Mouse (Mus musculus) liver, adult (tissue): ENCODE measurements around the gene Ccnq.

Source experiments
- GATA4 ChIP-seq: IDR thresholded peaks from 2 replicates; pipeline ENCODE4 v1.6.1; 2014; ENCODE audit warnings: mild to moderate bottlenecking, low read length; ENCODE audit not compliant: insufficient replicate concordance

Ccnq gene

GRCm38 (mm10) chr11:78736877-78737408 is 14.6 kb downstream of the Ccnq start:
- no peak for TF ChIP-seq GATA4

DNA sequence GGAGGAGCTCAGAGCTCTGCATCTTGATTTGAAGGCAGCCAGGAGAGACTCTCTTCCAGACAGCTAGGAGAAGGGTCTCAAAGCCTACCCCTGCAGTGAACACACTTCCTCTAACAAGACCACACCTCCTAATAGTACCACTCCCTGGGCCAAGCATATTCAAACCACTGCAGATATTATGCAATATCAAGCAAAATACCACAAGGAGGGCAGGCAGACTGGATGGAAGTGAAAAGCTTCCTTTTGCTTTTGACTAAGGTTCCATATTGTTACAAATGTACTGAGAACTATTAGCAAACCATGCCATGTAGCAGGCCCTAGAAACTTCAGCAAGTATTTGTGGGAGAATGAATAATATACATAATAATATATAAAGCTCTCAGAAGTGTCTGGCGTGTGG is 16.4 kb downstream of the Ccnq start:
- no peak for TF ChIP-seq GATA4

- TF ChIP-seq GATA4, result no peak
Measured at GRCm38 (mm10) chr11:78732619-78733018, 18.9 kb downstream of the Ccnq start.

GRCm38 (mm10) chr11:78730902-78731301 is 20.6 kb downstream of the Ccnq start:
- no peak for TF ChIP-seq GATA4

GRCm38 (mm10) chr11:78728041-78728440 is 23.5 kb downstream of the Ccnq start:
- no peak for TF ChIP-seq GATA4

DNA sequence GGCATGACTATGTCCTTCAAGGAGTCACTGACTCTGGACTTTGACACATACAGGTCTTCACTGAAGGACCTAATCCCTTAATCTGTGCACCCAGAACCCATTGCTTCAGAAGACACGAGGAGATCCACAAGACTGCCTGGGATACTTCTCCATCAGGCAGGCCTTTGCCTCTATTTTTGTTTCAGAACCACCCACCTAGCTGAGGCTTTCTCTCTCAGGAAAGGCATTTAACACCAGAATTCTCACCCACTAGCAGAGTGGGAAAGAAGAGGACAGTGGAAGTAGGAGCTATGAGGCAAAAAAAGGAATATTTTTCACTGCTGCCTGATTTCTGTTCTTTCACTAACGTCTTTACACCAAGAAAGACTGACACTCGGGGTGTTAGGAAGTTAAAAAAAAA is 25.2 kb downstream of the Ccnq start:
- TF ChIP-seq GATA4, result no peak

DNA sequence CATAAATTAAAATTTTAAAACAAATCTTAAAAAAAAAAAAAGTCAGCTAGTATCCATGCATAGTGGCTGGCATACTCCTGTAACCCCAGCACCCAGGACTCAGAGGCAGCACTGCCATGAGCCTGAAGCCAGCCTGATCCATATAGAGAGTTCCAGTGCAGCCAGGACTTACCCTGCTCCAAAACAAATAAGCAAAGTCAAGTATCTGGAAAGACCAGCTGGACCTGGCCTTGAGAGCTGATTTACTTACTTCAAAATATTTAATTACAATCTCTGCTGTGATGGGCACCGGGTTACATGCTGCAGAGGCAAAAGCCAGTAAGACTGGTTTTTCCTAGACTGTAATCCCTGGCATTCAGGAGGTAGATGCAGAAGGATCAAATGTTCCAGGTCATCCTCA is 26.7 kb downstream of the Ccnq start:
- TF ChIP-seq GATA4, result no peak

DNA sequence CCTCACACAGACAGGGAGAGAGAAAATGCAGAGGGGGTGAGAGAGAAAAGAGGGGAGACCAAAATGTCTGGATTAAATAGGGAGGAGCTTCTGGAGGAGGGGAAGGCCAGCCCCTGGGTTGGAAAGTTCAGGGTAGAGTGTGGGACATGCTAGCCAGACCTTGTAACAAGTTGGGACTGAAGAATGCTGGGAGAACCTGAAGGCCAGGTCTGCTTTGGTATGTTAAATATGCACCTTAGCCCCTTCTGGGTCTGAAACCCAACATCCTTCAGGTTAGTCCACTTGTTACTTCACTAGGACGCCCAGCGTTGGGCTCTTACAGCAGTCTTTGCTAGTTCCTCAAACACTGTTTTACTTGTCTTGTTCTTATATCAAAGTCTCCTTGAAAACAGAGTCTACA is 30.1 kb downstream of the Ccnq start:
- no peak for TF ChIP-seq GATA4

DNA sequence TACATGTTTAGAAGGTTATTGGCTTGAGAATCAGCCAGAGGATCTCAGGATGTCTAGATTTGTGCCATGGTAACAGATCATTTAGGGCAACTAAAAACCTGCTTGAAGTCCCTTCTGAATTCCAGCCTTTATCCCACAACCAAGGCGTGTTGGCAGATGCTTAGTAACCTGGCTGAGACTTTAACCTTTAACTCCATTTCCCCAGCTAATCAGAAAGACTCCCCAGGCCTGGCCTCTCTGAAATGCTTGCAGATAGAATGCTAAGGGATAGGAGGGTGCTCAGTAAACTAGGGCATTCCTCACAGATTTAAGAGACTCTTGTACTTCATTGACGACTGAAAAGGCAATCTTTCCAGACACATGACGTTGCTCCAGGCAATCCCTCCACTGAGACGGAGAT is 33.9 kb downstream of the Ccnq start:
- no peak for TF ChIP-seq GATA4

DNA sequence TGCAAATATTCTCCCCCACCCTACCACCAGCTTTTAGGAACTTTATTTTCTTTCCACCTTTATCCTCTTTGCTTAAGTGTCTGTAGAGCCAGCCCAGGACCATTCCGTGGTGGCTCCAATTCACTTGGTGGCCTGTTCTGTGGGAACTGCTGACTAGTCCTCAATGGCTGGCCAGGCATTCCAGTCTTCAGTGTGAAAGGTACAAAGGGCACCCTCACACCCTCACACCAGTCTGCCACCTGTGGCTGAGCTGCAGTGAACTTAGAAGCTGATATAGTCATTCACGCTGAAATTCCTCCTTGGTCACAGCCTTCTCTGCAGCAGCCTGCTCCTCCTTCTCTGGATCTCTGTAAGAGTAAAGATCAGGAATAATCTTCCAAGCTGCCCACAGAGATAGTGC is 42.9 kb downstream of the Ccnq start:
- no peak for TF ChIP-seq GATA4

DNA sequence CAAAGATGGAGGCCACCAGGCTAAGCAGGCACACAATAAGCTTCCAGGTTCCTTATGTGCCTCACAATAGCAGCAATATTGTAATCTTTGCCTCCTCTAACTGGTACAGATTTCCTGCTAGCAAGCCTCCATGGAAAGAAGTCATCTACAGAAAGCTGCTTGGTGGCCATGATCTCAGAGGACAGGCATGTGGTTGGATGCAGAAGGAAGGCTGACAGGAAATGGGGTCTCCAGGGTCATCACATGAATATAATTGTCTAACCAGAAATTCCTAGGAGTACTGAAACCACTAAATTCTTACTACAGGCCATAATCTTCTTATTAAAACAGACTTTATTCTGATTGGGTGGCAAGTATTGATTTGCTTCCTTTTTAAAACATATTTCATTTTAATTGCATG is 45.5 kb downstream of the Ccnq start:
- TF ChIP-seq GATA4, result no peak

GRCm38 (mm10) chr11:78703085-78703484 is 48.4 kb downstream of the Ccnq start:
- no peak for TF ChIP-seq GATA4

- no peak for TF ChIP-seq GATA4
Measured at GRCm38 (mm10) chr11:78702319-78702718, 49.2 kb downstream of the Ccnq start.
